Mouse (Mus musculus): ENCODE measurements around the gene Zfp638. TPM values are rescaled to one million over a fixed set of nuclear protein-coding genes. Genes with fewer than 3 reads are reported as not detected.

Zfp638 gene
- polyA plus RNA-seq, 1 experiment from 2014 or later, result 96.5 TPM

DNA sequence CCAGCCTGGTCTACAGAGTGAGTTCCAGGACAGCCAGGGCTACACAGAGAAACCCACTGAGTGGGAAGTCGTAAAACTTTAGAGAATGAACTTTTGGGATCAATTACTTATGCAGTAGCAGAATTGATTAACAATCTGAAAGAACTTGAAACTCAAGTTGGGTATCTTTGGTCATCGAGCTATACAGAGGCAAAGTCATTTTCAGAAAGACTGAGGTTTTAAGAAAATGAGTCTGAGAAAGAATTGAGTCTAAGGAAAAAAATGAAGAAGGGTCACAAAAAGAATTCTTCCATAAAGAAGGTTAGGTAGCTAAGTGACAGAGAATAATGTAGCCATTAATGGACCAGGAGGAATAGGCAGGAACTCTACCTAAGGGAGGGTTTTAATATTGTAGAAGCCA lies 24.8 kb downstream of the Zfp638 start:
- Histone ChIP-seq H3K9ac (replicated peaks) (no peak overlapping the region), H3K9me3 (no peaks in the 10 kb centered on the region), H3K27me3 (no peaks in the 10 kb centered on the region), H3K4me2 (replicated peaks) (no peak overlapping the region), H3K36me3 (no peaks in the 10 kb centered on the region), H3K27ac (no peak overlapping the region), H3K4me1 (replicated peaks) (no peaks in the 10 kb centered on the region), H3K4me3 (replicated peaks) (no peak overlapping the region)
- ATAC-seq, result no peak
- 92% methylated on average over 2 of the region's 2 CpGs for WGBS

DNA sequence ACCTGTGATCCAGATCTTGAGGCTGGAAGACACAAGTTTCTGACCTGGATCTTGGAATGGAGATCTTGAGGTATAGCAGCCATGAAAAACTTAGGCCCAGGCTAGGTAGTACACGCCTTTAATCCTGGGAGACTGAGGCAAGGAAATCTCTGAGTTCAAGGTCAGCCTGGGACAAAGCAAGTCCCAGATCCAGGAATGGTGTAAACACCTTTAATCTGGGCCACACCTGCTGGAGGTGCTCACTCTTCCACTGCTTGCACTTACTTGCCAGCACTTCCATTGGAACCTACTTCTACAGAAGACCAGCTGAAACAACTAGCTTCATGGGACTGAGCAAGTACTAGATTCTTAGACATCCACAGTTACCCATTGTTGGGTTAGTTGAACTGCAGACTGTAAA lies 26.2 kb downstream of the Zfp638 start:
- no peak for ATAC-seq
- 88% methylated on average over 1 of the region's 1 CpGs for WGBS
- Histone ChIP-seq H3K4me1 (replicated peaks) (no peaks in the 10 kb centered on the region), H3K36me3 (no peaks in the 10 kb centered on the region), H3K9ac (replicated peaks) (no peak overlapping the region), H3K27me3 (no peaks in the 10 kb centered on the region), H3K4me3 (replicated peaks) (no peak overlapping the region), H3K4me2 (replicated peaks) (no peak overlapping the region), H3K27ac (no peak overlapping the region), H3K9me3 (no peaks in the 10 kb centered on the region)

DNA sequence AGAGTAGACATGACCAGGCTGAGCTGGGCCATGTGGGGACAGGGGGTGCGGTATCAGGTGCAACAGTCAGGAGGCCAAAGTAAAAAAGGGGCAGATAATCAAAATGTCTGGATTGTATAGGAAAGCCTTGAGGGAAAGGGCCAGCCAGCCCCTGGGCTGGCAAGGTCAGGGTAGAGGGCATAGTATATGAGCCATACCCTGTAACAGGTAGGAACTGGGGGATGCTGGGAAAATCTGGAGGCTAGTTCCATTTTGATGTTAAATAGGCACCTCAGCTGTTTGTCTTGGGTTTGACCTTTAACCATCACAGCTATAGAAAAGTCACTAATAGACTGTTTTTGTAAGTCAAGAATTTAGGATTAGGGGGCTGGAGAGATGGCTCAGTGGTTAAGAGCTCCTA lies 26.7 kb downstream of the Zfp638 start:
- WGBS, result 88% methylated on average over 1 of the region's 1 CpGs

DNA sequence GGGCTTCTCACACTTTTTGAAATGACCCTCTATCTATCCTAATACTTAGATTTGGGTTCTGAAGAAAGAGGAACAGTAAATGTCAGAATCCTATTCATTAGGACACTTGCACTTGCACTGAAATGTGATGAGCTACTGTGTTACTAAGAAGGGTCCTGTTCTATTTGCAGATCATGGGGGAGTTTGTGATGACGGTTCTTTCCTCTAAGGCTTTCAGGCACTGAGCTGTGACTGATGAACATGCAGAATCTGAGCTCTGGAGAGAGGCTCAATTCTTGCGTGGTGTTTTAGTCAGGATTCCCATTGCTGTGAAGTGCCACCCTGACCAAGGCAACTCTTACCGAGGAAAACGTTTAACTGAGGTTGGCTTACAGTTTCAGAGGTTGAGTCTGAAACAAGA lies 32.2 kb downstream of the Zfp638 start:
- no peak overlapping the region for H3K4me2 ChIP-seq (replicated peaks)
- H3K9ac ChIP-seq (replicated peaks), result no peak overlapping the region
- H3K36me3 ChIP-seq, result no peaks in the 10 kb centered on the region
- no peak overlapping the region for H3K4me3 ChIP-seq (replicated peaks)
- H3K4me1 ChIP-seq (replicated peaks), result no peaks in the 10 kb centered on the region
- H3K27ac ChIP-seq, result no peak overlapping the region
- no peak for ATAC-seq
- no peaks in the 10 kb centered on the region for H3K9me3 ChIP-seq
- 68% methylated on average over 4 of the region's 4 CpGs for WGBS
- no peaks in the 10 kb centered on the region for H3K27me3 ChIP-seq

More for the DNA sequence above, 26.7 kb downstream of the Zfp638 start:
- Histone ChIP-seq H3K4me2 (replicated peaks) (no peak overlapping the region), H3K9me3 (no peaks in the 10 kb centered on the region), H3K4me3 (replicated peaks) (no peak overlapping the region), H3K4me1 (replicated peaks) (no peaks in the 10 kb centered on the region), H3K36me3 (no peaks in the 10 kb centered on the region), H3K27me3 (no peaks in the 10 kb centered on the region), H3K27ac (no peak overlapping the region), H3K9ac (replicated peaks) (no peak overlapping the region)
- ATAC-seq, result no peak

DNA sequence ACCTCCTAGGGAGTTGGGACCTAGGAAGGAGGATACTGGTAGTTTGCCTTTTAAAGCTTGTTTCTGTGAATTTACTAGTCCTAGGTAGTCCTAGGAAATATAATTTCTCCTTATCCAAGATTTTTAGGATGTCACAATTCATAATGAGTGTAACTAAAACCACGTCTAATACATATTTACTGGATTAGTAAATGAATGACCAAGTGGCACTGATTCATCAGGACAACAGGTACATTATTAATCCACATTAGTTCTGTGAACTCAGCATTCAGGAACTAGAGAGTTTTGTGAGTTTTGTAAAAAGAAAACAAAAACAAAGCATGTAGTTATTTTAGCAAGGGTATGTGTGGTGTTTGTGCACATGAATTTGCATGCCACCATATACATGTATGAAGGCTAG lies 38.4 kb downstream of the Zfp638 start:
- no peak overlapping the region for H3K27ac ChIP-seq
- H3K9ac ChIP-seq (replicated peaks), result no peak overlapping the region
- ATAC-seq, result no peak
- no peaks in the 10 kb centered on the region for H3K9me3 ChIP-seq
- peaks cover 3% of the 10 kb centered on the region; the same call in 1 of the 2 replicates for H3K4me1 ChIP-seq (replicated peaks)
- H3K27me3 ChIP-seq, result no peaks in the 10 kb centered on the region
- H3K36me3 ChIP-seq, result no peaks in the 10 kb centered on the region
- H3K4me3 ChIP-seq (replicated peaks), result no peak overlapping the region
- WGBS, result 90% methylated on average over 1 of the region's 1 CpGs
- no peak overlapping the region for H3K4me2 ChIP-seq (replicated peaks)

- Histone ChIP-seq H3K9me3 (no peaks in the 10 kb centered on the region), H3K27ac (no peak overlapping the region), H3K36me3 (no peaks in the 10 kb centered on the region), H3K9ac (replicated peaks) (no peak overlapping the region), H3K4me2 (replicated peaks) (no peak overlapping the region), H3K27me3 (no peaks in the 10 kb centered on the region), H3K4me1 (replicated peaks) (peaks cover 3% of the 10 kb centered on the region; the same call in 1 of the 2 replicates), H3K4me3 (replicated peaks) (no peak overlapping the region)
- no peak for ATAC-seq
Measured at GRCm38 (mm10) chr6:83906659-83907058, 39.8 kb downstream of the Zfp638 start.

DNA sequence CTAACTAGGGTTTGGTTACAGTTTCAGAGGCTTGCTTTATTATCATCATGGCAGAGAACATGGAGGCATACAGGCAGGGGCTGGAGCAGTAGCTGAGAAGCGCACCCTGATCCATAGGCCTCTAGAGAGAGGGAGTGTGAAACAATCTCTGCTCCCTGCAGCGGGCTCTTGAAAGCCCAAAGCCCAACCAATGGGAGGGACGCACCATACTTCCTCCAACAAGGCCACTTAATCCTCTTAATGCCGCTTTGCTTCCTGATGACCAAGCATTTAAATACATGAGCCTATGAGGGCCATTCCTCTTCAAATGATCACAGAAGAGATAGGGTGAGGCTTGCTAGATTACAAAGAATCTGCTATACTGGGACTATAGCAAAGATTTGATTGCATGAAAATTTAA lies 41.5 kb downstream of the Zfp638 start:
- peaks cover 3% of the 10 kb centered on the region; the same call in 1 of the 2 replicates for H3K4me1 ChIP-seq (replicated peaks)
- H3K4me3 ChIP-seq (replicated peaks), result no peak overlapping the region
- 4% methylated on average over 4 of the region's 4 CpGs for WGBS
- no peaks in the 10 kb centered on the region for H3K27me3 ChIP-seq
- no peak overlapping the region for H3K4me2 ChIP-seq (replicated peaks)
- ATAC-seq, result no peak
- no peak overlapping the region for H3K27ac ChIP-seq
- H3K9ac ChIP-seq (replicated peaks), result no peak overlapping the region
- H3K36me3 ChIP-seq, result no peaks in the 10 kb centered on the region
- H3K9me3 ChIP-seq, result no peaks in the 10 kb centered on the region

- H3K9me3 ChIP-seq, result no peaks in the 10 kb centered on the region
- no peaks in the 10 kb centered on the region for H3K36me3 ChIP-seq
- no peak overlapping the region for H3K27ac ChIP-seq
- H3K4me2 ChIP-seq (replicated peaks), result peak overlapping the region; percentile 61
- H3K27me3 ChIP-seq, result no peaks in the 10 kb centered on the region
- WGBS, result 45% methylated on average over 4 of the region's 4 CpGs
- peaks cover 6% of the 10 kb centered on the region for H3K4me1 ChIP-seq (replicated peaks)
- no peak overlapping the region for H3K9ac ChIP-seq (replicated peaks)
- H3K4me3 ChIP-seq (replicated peaks), result peak overlapping the region; percentile 98
- ATAC-seq, result peak; percentile 55
Measured at GRCm38 (mm10) chr6:83913710-83914109, 46.8 kb downstream of the Zfp638 start.

- Histone ChIP-seq H3K9ac (replicated peaks) (peak overlapping the region; percentile 99), H3K4me2 (replicated peaks) (peak overlapping the region; percentile 61), H3K4me1 (replicated peaks) (peaks cover 6% of the 10 kb centered on the region), H3K9me3 (no peaks in the 10 kb centered on the region), H3K27ac (peak overlapping the region; percentile 99), H3K36me3 (no peaks in the 10 kb centered on the region), H3K4me3 (replicated peaks) (peak overlapping the region; percentile 98), H3K27me3 (no peaks in the 10 kb centered on the region)
- ATAC-seq, result peak; percentile 97
- WGBS, result under 1% methylated on average over 50 of the region's 50 CpGs
Measured at GRCm38 (mm10) chr6:83914183-83914719, 47.3 kb downstream of the Zfp638 start.

GRCm38 (mm10) chr6:83914720-83915271 lies 47.9 kb downstream of the Zfp638 start:
- H3K27ac ChIP-seq, result peak overlapping the region; percentile 99
- no peaks in the 10 kb centered on the region for H3K9me3 ChIP-seq
- H3K4me1 ChIP-seq (replicated peaks), result peaks cover 6% of the 10 kb centered on the region
- H3K4me2 ChIP-seq (replicated peaks), result peak overlapping the region; percentile 61
- peak overlapping the region; percentile 98 for H3K4me3 ChIP-seq (replicated peaks)
- no peaks in the 10 kb centered on the region for H3K27me3 ChIP-seq
- H3K36me3 ChIP-seq, result no peaks in the 10 kb centered on the region
- under 1% methylated on average over 40 of the region's 40 CpGs for WGBS
- H3K9ac ChIP-seq (replicated peaks), result peak overlapping the region; percentile 99
- peak; percentile 78 for ATAC-seq

- H3K36me3 ChIP-seq, result peaks cover 16% of the 10 kb centered on the region
- peaks cover 10% of the 10 kb centered on the region for H3K4me1 ChIP-seq (replicated peaks)
- no peak overlapping the region for H3K4me3 ChIP-seq (replicated peaks)
- H3K9me3 ChIP-seq, result no peaks in the 10 kb centered on the region
- H3K4me2 ChIP-seq (replicated peaks), result no peak overlapping the region
- no peaks in the 10 kb centered on the region for H3K27me3 ChIP-seq
- WGBS, result 77% methylated on average over 1 of the region's 1 CpGs
- H3K9ac ChIP-seq (replicated peaks), result no peak overlapping the region
- no peak overlapping the region for H3K27ac ChIP-seq
- no peak for ATAC-seq
Measured at GRCm38 (mm10) chr6:83927418-83927817, 60.5 kb downstream of the Zfp638 start.

DNA sequence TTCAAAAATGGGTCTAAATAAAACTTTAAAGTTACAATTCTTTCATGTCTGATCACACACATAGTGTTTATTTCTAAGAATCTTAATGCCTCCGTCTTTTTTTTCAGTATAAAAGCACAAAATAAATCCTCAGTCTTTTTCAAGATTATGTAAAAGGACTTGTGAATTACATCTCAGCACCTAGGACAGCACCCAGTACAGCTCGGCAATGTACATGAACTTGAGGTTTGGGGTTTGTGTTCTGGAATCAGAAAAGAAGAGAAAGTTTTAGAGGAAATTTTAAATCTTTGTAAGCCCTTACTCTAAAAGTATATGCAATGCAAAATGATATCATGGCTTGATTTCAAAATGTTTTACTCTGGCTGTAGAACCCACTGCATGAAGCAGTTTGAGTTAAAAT lies 61.3 kb downstream of the Zfp638 start:
- Histone ChIP-seq H3K9me3 (no peaks in the 10 kb centered on the region), H3K9ac (replicated peaks) (no peak overlapping the region), H3K27me3 (no peaks in the 10 kb centered on the region), H3K4me1 (replicated peaks) (peaks cover 12% of the 10 kb centered on the region), H3K36me3 (peaks cover 16% of the 10 kb centered on the region), H3K27ac (no peak overlapping the region), H3K4me2 (replicated peaks) (no peak overlapping the region), H3K4me3 (replicated peaks) (no peak overlapping the region)
- ATAC-seq, result no peak
- 75% methylated on average over 2 of the region's 2 CpGs for WGBS

DNA sequence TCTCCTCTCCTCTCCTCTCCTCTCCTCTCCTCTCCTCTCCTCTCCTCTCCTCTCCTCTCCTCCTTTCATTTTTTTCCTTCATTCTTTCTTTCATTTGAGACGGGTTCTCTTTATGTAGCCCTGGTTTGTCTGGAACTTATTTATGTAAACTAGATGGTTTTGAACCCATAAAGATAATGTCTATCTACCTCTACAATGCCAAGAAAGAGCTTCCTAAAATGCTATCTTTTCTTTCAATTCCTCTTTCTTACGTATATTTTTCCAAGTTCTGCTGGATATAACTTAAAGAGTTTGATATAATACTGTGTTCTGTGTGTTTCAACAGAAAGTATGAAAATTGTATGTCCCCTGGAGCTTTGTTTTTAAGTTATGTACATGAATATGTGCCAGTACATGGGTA lies 72.6 kb downstream of the Zfp638 start:
- ATAC-seq, result no peak
- H3K4me1 ChIP-seq (replicated peaks), result no peaks in the 10 kb centered on the region
- 100% methylated on average over 2 of the region's 2 CpGs for WGBS

More for the DNA sequence above, 72.6 kb downstream of the Zfp638 start:
- no peak overlapping the region for H3K9ac ChIP-seq (replicated peaks)
- no peaks in the 10 kb centered on the region for H3K9me3 ChIP-seq
- H3K36me3 ChIP-seq, result peaks cover 32% of the 10 kb centered on the region
- no peak overlapping the region for H3K27ac ChIP-seq
- H3K4me3 ChIP-seq (replicated peaks), result no peak overlapping the region
- no peak overlapping the region for H3K4me2 ChIP-seq (replicated peaks)
- no peaks in the 10 kb centered on the region for H3K27me3 ChIP-seq

Data from midbrain, embryonic 13.5 days (tissue).